Mouse (Mus musculus) left cerebral cortex, postnatal 14 days (tissue): ENCODE measurements around the gene Sspn. TPM values are rescaled to one million over a fixed set of nuclear protein-coding genes. Genes with fewer than 3 reads are reported as not detected.

Experiments
- DNase-seq, 2 experiments: peaks; one replicate each; pipeline ENCODE4 v3.0.0; 2021 to 2022; ENCODE audit warnings: low spot score in 2 of 2, mixed read lengths in 1 of 2
- intact Hi-C: fragments of 180-260 bp; cut with DNase I; formaldehyde crosslinking; loops from one replicate; pipeline ENCODE4 v1.15.1; 2025
- total RNA-seq, 2 experiments: library from RNA; stranded (reverse); gene quantifications; 2 replicates each; pipeline ENCODE4 v1.2.3; 2021

The Sspn gene
- total RNA-seq, 2 experiments from 2014 or later = 4.3 to 4.4 TPM

- intact Hi-C loops = no loop called here
- DNase-seq = no peak
Measured at GRCm38 (mm10) chr6:145918236-145918635, 13.2 kb upstream of the Sspn start.

- no peak for DNase-seq
- intact Hi-C loops = no loop called here
Measured at GRCm38 (mm10) chr6:145923594-145923993, 7.8 kb upstream of the Sspn start.

- intact Hi-C loops = no loop called here
- DNase-seq = peak; percentile 66 to 71
Measured at GRCm38 (mm10) chr6:145934001-145934696, 2.7 kb downstream of the Sspn start.

- intact Hi-C loops = no loop called here
- no peak for DNase-seq
Measured at GRCm38 (mm10) chr6:145934697-145935240, 3.3 kb downstream of the Sspn start.

- intact Hi-C loops = no loop called here
Measured at GRCm38 (mm10) chr6:145935912-145936311, 4.5 kb downstream of the Sspn start.

GRCm38 (mm10) chr6:145936511-145936910 is 5.1 kb downstream of the Sspn start:
- no peak for DNase-seq
- intact Hi-C loops = no loop called here

More at GRCm38 (mm10) chr6:145935912-145936311, 4.5 kb downstream of the Sspn start:
- no peak for DNase-seq

- intact Hi-C loops = no loop called here
- no peak for DNase-seq
Measured at GRCm38 (mm10) chr6:145940852-145941251, 9.4 kb downstream of the Sspn start.

- intact Hi-C loops = no loop called here
- DNase-seq = no peak
Measured at GRCm38 (mm10) chr6:145942263-145942966, 11.0 kb downstream of the Sspn start.

- intact Hi-C loops = no loop called here
- no peak for DNase-seq
Measured at GRCm38 (mm10) chr6:145943414-145943813, 12.0 kb downstream of the Sspn start.

GRCm38 (mm10) chr6:145945700-145946344 is 14.4 kb downstream of the Sspn start:
- intact Hi-C loops = no loop called here
- DNase-seq = peak in 1 of 2 experiments; percentile 3

GRCm38 (mm10) chr6:145949049-145949448 is 17.6 kb downstream of the Sspn start:
- intact Hi-C loops = no loop called here
- no peak for DNase-seq

GRCm38 (mm10) chr6:145950626-145951025 is 19.2 kb downstream of the Sspn start:
- DNase-seq = no peak
- intact Hi-C loops = no loop called here

GRCm38 (mm10) chr6:145952594-145952993 is 21.2 kb downstream of the Sspn start:
- no peak for DNase-seq
- intact Hi-C loops = no loop called here

- intact Hi-C loops = no loop called here
- no peak for DNase-seq
Measured at GRCm38 (mm10) chr6:145953121-145953896, 21.9 kb downstream of the Sspn start.

- intact Hi-C loops = no loop called here
- no peak for DNase-seq
Measured at GRCm38 (mm10) chr6:145957427-145957965, 26.1 kb downstream of the Sspn start.

GRCm38 (mm10) chr6:145958070-145958469 is 26.6 kb downstream of the Sspn start:
- no peak for DNase-seq
- intact Hi-C loops = no loop called here

- no peak for DNase-seq
- intact Hi-C loops = no loop called here
Measured at GRCm38 (mm10) chr6:145961047-145961446, 29.6 kb downstream of the Sspn start.

- peak; percentile 33 to 58 for DNase-seq
- intact Hi-C loops = no loop called here
Measured at GRCm38 (mm10) chr6:145963966-145964365, 32.5 kb downstream of the Sspn start.

GRCm38 (mm10) chr6:145967693-145968092 is 36.3 kb downstream of the Sspn start:
- no peak for DNase-seq
- intact Hi-C loops = no loop called here
